Mouse (Mus musculus) megakaryocyte, embryonic 14.5 days (primary cell): ENCODE measurements around the gene Myo6. TPM values are rescaled to one million over a fixed set of nuclear protein-coding genes. Genes with fewer than 3 reads are reported as not detected.

Experiments
- H3K27me3 ChIP-seq: replicated peaks from 2 replicates; pipeline ENCODE3; 2012; ENCODE audit warnings: inconsistent platforms
- H3K36me3 ChIP-seq: replicated peaks from 2 replicates; pipeline ENCODE3; 2012; ENCODE audit warnings: low read length, inconsistent platforms, mixed read lengths
- H3K4me1 ChIP-seq: 2 replicates; pipeline ENCODE4 v1.6.1; 2012; ENCODE audit warnings: inconsistent platforms
- H3K4me3 ChIP-seq: replicated peaks from 2 replicates; pipeline ENCODE3; 2012; ENCODE audit warnings: moderate library complexity, mild to moderate bottlenecking, inconsistent platforms
- H3K9me3 ChIP-seq: 2 replicates; pipeline ENCODE4 v1.6.1; 2012; ENCODE audit warnings: inconsistent platforms
- FLI1 ChIP-seq: IDR thresholded peaks from 2 replicates; pipeline ENCODE4 v1.6.1; 2012; ENCODE audit warnings: low read length, inconsistent platforms, mixed read lengths
- GATA1 ChIP-seq: IDR thresholded peaks from 3 replicates; pipeline ENCODE4 v1.6.1; 2012; ENCODE audit warnings: mixed read lengths, low read length, inconsistent platforms, borderline replicate concordance
- polyA plus RNA-seq: library from polyadenylated mRNA; stranded (reverse); fragments of >175 nt; gene quantifications from 2 replicates; pipeline ENCODE4 v1.2.3, GENCODE M21; 2012; ENCODE audit warnings: low replicate concordance; ENCODE audit not compliant: insufficient read depth

Myo6 gene
- polyA plus RNA-seq, 1 experiment, result 25.5 TPM

GRCm38 (mm10) chr9:80179688-80180087 is 14.9 kb downstream of the Myo6 start:
- no peak for TF ChIP-seq FLI1
- no peaks in the 10 kb centered on the region for H3K9me3 ChIP-seq
- H3K36me3 ChIP-seq, result peaks cover 6% of the 10 kb centered on the region
- H3K27me3 ChIP-seq, result no peaks in the 10 kb centered on the region
- no peak overlapping the region for H3K4me3 ChIP-seq
- peaks cover 38% of the 10 kb centered on the region for H3K4me1 ChIP-seq

GRCm38 (mm10) chr9:80180771-80181170 is 15.9 kb downstream of the Myo6 start:
- H3K4me1 ChIP-seq, result peaks cover 38% of the 10 kb centered on the region
- H3K9me3 ChIP-seq, result no peaks in the 10 kb centered on the region
- peaks cover 6% of the 10 kb centered on the region for H3K36me3 ChIP-seq
- H3K27me3 ChIP-seq, result no peaks in the 10 kb centered on the region
- no peak overlapping the region for H3K4me3 ChIP-seq
- TF ChIP-seq GATA1 (no peak), FLI1 (no peak)

- Histone ChIP-seq H3K27me3 (no peaks in the 10 kb centered on the region), H3K9me3 (no peaks in the 10 kb centered on the region), H3K4me3 (no peak overlapping the region), H3K36me3 (peaks cover 6% of the 10 kb centered on the region), H3K4me1 (peaks cover 34% of the 10 kb centered on the region)
- no peak for TF ChIP-seq GATA1
- no peak for TF ChIP-seq FLI1
These were observed 16.9 kb downstream of the Myo6 start for GRCm38 (mm10) chr9:80181692-80182091.

- Histone ChIP-seq H3K27me3 (no peaks in the 10 kb centered on the region), H3K4me3 (no peak overlapping the region), H3K4me1 (peaks cover 36% of the 10 kb centered on the region), H3K9me3 (no peaks in the 10 kb centered on the region), H3K36me3 (peaks cover 6% of the 10 kb centered on the region)
- TF ChIP-seq GATA1 (no peak), FLI1 (no peak)
These were observed 19.3 kb downstream of the Myo6 start for GRCm38 (mm10) chr9:80184138-80184537.

- H3K27me3 ChIP-seq, result no peaks in the 10 kb centered on the region
- no peak overlapping the region for H3K4me3 ChIP-seq
- TF ChIP-seq GATA1 (no peak), FLI1 (no peak)
- H3K36me3 ChIP-seq, result peaks cover 6% of the 10 kb centered on the region
- no peaks in the 10 kb centered on the region for H3K9me3 ChIP-seq
- peaks cover 32% of the 10 kb centered on the region for H3K4me1 ChIP-seq
These were observed 20.9 kb downstream of the Myo6 start for GRCm38 (mm10) chr9:80185737-80186136.

- no peak for TF ChIP-seq FLI1
- TF ChIP-seq GATA1, result no peak
- Histone ChIP-seq H3K36me3 (peaks cover 4% of the 10 kb centered on the region), H3K27me3 (no peaks in the 10 kb centered on the region), H3K9me3 (no peaks in the 10 kb centered on the region), H3K4me3 (no peak overlapping the region), H3K4me1 (peaks cover 34% of the 10 kb centered on the region)
These were observed 21.9 kb downstream of the Myo6 start for GRCm38 (mm10) chr9:80186693-80187092.

- Histone ChIP-seq H3K36me3 (no peaks in the 10 kb centered on the region), H3K4me3 (no peak overlapping the region), H3K4me1 (peaks cover 49% of the 10 kb centered on the region), H3K9me3 (no peaks in the 10 kb centered on the region), H3K27me3 (no peaks in the 10 kb centered on the region)
- TF ChIP-seq FLI1, result no peak
- no peak for TF ChIP-seq GATA1
These were observed 23.6 kb downstream of the Myo6 start for GRCm38 (mm10) chr9:80188324-80188893.

- Histone ChIP-seq H3K36me3 (no peaks in the 10 kb centered on the region), H3K9me3 (no peaks in the 10 kb centered on the region), H3K4me1 (peaks cover 64% of the 10 kb centered on the region), H3K27me3 (no peaks in the 10 kb centered on the region), H3K4me3 (no peak overlapping the region)
- no peak for TF ChIP-seq GATA1
These were observed 26.4 kb downstream of the Myo6 start for GRCm38 (mm10) chr9:80191240-80191639.

- no peak overlapping the region for H3K4me3 ChIP-seq
- no peaks in the 10 kb centered on the region for H3K27me3 ChIP-seq
- no peak for TF ChIP-seq FLI1
- TF ChIP-seq GATA1, result no peak
- no peaks in the 10 kb centered on the region for H3K9me3 ChIP-seq
- H3K36me3 ChIP-seq, result no peaks in the 10 kb centered on the region
- H3K4me1 ChIP-seq, result peaks cover 69% of the 10 kb centered on the region
These were observed 27.5 kb downstream of the Myo6 start for GRCm38 (mm10) chr9:80192324-80192723.

- Histone ChIP-seq H3K27me3 (no peaks in the 10 kb centered on the region), H3K4me1 (peaks cover 54% of the 10 kb centered on the region), H3K9me3 (no peaks in the 10 kb centered on the region), H3K36me3 (no peaks in the 10 kb centered on the region), H3K4me3 (no peak overlapping the region)
- no peak for TF ChIP-seq FLI1
- no peak for TF ChIP-seq GATA1
These were observed 29.6 kb downstream of the Myo6 start for GRCm38 (mm10) chr9:80194446-80194845.

GRCm38 (mm10) chr9:80196161-80196560 is 31.3 kb downstream of the Myo6 start:
- Histone ChIP-seq H3K9me3 (no peaks in the 10 kb centered on the region), H3K36me3 (no peaks in the 10 kb centered on the region), H3K4me1 (peaks cover 50% of the 10 kb centered on the region), H3K4me3 (no peak overlapping the region), H3K27me3 (no peaks in the 10 kb centered on the region)
- TF ChIP-seq GATA1, result no peak
- TF ChIP-seq FLI1, result no peak
